Mouse (Mus musculus) spleen, adult 2 months (tissue): ENCODE measurements around the gene Rnasel. TPM values are rescaled to one million over a fixed set of nuclear protein-coding genes. Genes with fewer than 3 reads are reported as not detected.

ENCODE experiments used
- DNase-seq, 2 experiments: peaks; one replicate each; pipeline versions ENCODE4 v3.0.0 to v3.0.0-alpha.2; 2012 to 2021; ENCODE audit warnings: low spot score in 2 of 2, low read depth in 1 of 2
- H3K27ac ChIP-seq: fragments of 200-500 bp; 2 replicates; pipeline ENCODE4 v1.5.1; 2012; ENCODE audit warnings: low read length, inconsistent platforms; ENCODE audit not compliant: insufficient read depth
- H3K27me3 ChIP-seq: fragments of 200-500 bp; 2 replicates; pipeline ENCODE4 v1.6.1; 2012; ENCODE audit warnings: mild to moderate bottlenecking, moderate library complexity, low read length, inconsistent platforms; ENCODE audit not compliant: control insufficient read depth, insufficient read depth
- H3K36me3 ChIP-seq: fragments of 200-500 bp; 2 replicates; pipeline ENCODE4 v1.6.1; 2012; ENCODE audit warnings: mild to moderate bottlenecking, low read length, inconsistent platforms; ENCODE audit not compliant: control insufficient read depth, insufficient read depth
- H3K4me1 ChIP-seq: fragments of 200-500 bp; 2 replicates; pipeline ENCODE4 v1.6.1; 2011; ENCODE audit warnings: inconsistent platforms; ENCODE audit not compliant: control insufficient read depth, insufficient read depth, insufficient read length
- H3K4me3 ChIP-seq: fragments of 200-500 bp; 2 replicates; pipeline ENCODE4 v1.5.1; 2011; ENCODE audit warnings: mild to moderate bottlenecking, inconsistent platforms; ENCODE audit not compliant: insufficient read depth, insufficient read length; ENCODE audit errors: extremely low read depth
- CTCF ChIP-seq: fragments of 200-500 bp; IDR thresholded peaks from 2 replicates; pipeline ENCODE4 v1.5.1; 2011; ENCODE audit warnings: mild to moderate bottlenecking, inconsistent platforms; ENCODE audit not compliant: insufficient read depth, insufficient read length, insufficient replicate concordance; ENCODE audit errors: extremely low read depth
- POLR2A ChIP-seq: fragments of 200-500 bp; IDR thresholded peaks from 2 replicates; pipeline ENCODE4 v1.6.1; 2011; ENCODE audit warnings: low read depth, low read length, inconsistent platforms
- WGBS: fragments of 180-500 bp; shearing (Covaris S2); methylation state at CpG from one replicate; pipeline ENCODE4 v1.1.7; 2018; 5-methylcytosine and 5-hydroxymethylcytosine counted together
- polyA plus RNA-seq: library from polyadenylated mRNA; depleted of rRNA; stranded (reverse); fragments of >200 nt; gene quantifications from 2 replicates; pipeline ENCODE4 v1.2.3, GENCODE M21; 2012

The Rnasel gene
- polyA plus RNA-seq, 1 experiment: 7.0 TPM

DNA sequence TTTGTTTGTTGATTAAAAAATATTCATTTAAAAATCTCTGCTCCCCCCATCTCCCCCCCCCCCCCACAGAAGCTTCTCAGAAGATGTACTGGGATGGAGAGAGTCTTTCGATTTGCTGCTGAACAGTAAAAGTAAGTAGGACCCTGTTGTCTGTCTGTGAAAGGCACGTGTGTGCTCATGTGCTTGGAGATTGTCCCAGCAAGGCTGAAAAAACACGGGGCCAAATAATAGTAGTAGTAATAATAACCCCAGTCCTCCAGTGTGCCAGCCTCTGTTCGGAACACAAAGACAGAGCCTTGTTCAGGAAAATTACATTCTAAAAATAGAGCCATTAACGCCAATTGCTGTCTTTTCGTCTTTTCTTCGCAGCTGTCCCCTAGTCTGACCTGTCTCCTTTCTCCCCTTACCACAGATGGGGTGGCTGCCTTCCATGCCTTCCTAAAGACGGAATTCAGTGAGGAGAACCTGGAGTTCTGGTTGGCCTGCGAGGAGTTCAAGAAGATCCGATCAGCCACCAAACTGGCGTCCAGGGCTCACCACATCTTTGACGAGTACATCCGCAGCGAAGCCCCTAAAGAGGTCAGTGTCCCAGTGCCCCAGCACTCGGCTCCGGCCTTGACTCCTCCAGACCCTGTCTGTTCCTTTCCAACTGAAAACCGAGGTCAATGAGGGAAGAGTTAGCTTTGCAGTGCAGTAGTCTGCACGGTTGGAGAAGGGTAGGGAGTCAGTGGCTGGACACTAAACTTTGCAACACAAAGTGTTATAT is 7.5 kb upstream of the Rnasel start:
- Histone ChIP-seq H3K27ac (no peak overlapping the region), H3K4me3 (no peak overlapping the region), H3K36me3 (no peaks in the 10 kb centered on the region), H3K4me1 (no peaks in the 10 kb centered on the region; the same call in 1 of the 2 replicates), H3K27me3 (peaks cover 5% of the 10 kb centered on the region)
- no peak for TF ChIP-seq POLR2A
- no peak for TF ChIP-seq CTCF
- DNase-seq: no peak
- 81% methylated on average over 18 of the region's 18 CpGs for WGBS

DNA sequence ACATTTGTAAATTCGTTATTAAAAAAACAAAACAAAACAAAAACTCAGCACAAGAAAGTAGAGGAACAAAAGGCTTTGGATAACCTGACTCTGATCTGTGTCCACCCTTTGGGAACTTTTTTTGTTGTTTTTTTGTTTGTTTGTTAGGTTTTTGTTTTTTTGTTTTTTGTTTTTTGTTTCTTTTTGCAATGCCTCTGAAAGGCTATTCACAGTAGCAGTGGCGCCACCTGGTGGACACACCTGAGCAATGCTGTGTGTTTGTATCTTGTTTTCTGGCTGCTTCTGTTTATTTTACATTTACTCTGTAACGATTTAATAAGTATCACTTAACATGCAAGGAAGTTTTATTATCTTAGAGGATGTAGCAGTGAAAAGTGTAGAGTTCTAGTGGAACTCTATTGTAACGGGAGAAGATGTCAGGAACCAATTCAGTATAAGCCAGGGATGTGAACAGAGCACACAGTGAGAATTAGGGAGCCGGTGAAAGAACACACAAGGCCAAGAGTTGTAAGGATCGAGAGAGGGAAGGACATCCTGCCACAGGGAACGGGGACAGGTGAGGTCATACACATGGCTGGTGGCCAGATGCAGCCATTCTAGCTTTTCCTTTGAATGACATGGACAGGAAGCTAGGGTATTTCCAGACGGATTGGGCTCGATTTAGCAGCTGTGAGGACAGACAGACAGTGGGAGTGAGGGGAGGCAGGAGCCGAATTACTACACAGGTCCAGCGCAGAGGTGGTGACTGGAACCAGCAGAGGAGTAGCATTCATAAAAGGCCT is 6.7 kb upstream of the Rnasel start:
- 45% methylated on average over 11 of the region's 11 CpGs for WGBS
- Histone ChIP-seq H3K27ac (no peak overlapping the region), H3K27me3 (peaks cover 5% of the 10 kb centered on the region), H3K4me1 (no peaks in the 10 kb centered on the region; the same call in 1 of the 2 replicates), H3K36me3 (no peaks in the 10 kb centered on the region), H3K4me3 (no peak overlapping the region)
- TF ChIP-seq POLR2A (no peak), CTCF (peak; percentile 65; the same call in 1 of the 2 replicates)
- peak in 1 of 2 experiments; percentile 60 for DNase-seq

DNA sequence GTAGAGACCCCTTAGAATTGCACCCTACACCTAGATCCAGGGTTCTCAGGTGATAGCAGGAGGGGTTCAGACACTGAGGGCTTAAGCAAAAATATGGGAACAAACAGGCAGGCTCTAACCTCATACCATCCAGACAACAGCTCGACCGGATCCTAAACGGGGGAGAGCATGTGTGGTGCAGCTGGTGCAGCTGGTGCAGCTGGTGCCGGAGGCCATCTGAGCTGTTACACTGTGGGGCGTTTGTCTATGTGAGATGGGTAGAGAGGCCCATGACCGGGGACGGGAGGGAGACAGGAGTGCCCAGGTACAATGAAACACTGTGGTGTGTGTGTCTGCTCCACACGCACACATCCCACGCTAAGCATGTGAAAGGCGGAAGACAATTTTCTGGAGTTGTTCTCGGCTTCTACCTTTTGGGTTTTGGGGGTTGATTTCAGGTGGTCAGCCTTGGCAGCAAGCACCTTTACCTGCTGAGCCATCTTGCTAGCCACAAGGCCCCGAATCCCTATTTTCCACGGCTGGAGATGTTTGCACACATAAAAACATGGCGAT is 3.0 kb upstream of the Rnasel start:
- DNase-seq: no peak
- no peak overlapping the region for H3K4me3 ChIP-seq
- TF ChIP-seq POLR2A (no peak), CTCF (no peak)
- no peak overlapping the region for H3K27ac ChIP-seq
- WGBS: 70% methylated on average over 14 of the region's 14 CpGs
- H3K27me3 ChIP-seq: no peaks in the 10 kb centered on the region; the same call in 1 of the 2 replicates
- no peaks in the 10 kb centered on the region for H3K36me3 ChIP-seq
- no peaks in the 10 kb centered on the region; the same call in 1 of the 2 replicates for H3K4me1 ChIP-seq

DNA sequence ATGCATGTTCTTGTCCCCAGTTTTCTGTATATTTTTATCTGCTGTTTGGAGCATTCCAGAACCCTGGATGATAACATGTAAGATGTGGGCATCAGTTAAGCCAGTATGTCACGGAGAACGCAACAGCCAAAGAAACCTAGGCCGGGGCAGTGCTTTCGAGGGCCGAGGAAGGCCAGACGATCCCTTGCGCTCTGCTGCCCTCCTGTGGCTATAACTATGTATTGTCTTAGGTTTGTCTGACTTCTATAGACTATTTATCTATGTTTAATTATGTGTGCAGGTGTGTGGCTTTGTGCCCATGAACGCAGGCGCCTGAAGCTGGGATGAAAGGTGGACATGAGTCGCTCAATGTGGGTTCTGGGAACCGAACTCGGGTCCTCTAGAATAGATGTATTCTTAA is 2.5 kb upstream of the Rnasel start:
- WGBS: 5% methylated on average over 12 of the region's 12 CpGs
- no peak overlapping the region for H3K27ac ChIP-seq
- TF ChIP-seq POLR2A: no peak
- TF ChIP-seq CTCF: peak; percentile 87
- peak; percentile 40 to 70 for DNase-seq
- no peak overlapping the region for H3K4me3 ChIP-seq
- H3K36me3 ChIP-seq: no peaks in the 10 kb centered on the region
- H3K4me1 ChIP-seq: no peaks in the 10 kb centered on the region; the same call in 1 of the 2 replicates
- H3K27me3 ChIP-seq: no peaks in the 10 kb centered on the region

DNA sequence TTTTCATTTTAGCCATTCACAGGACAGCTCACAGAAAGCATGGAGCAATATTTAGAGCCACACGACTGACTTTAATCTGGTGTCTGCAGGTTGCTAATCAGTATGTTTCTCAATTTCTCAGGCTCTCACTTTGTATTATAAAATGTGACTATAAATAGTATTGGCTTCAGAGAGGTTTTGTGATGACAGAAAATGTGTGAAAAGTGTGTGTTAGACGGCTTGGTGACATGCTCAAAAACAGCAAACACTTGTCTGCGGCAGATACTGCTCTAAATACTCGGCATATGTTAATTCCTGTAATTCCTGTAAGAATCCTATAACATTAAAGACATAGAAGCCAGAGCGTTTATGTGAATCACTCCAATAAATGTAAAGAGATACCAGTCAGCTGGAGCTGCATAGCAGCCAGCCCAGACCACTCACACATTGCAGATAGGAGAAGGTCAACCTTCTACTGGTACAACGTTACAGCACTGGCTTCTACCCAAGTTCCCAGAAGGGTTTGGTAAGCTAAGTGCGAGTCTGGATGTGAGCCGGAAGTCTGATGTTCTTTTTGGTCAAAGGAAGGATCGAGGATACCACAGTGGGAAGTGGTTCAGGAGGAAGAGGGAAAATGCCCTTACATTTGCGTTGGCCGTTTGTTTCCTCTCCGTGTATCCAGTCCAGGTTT is 1.2 kb upstream of the Rnasel start:
- Histone ChIP-seq H3K27ac (no peak overlapping the region), H3K36me3 (no peaks in the 10 kb centered on the region), H3K4me3 (no peak overlapping the region; the same call in 1 of the 2 replicates), H3K27me3 (no peaks in the 10 kb centered on the region), H3K4me1 (peaks cover 2% of the 10 kb centered on the region; the same call in 1 of the 2 replicates)
- WGBS: 41% methylated on average over 12 of the region's 12 CpGs
- DNase-seq: no peak
- TF ChIP-seq POLR2A (no peak), CTCF (no peak)

DNA sequence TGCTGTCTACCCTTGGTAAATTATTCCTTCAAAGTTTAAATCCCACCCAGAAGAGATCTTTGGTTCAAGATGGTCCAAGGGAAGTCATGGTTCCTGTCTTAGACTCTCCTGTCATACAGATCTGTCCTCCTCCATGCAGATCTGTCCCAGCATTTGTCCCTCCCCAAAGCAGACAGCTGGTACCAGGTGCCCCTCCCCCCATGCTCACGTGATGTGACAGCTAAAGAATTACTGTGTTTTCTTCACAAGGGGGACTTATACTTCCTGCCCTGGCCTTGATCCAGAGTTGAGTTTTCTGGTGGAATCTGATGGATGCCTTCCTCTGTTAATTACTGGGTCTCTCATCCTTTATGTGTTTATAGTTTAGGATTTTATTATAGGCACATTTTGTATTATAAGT is 677 bp upstream of the Rnasel start:
- Histone ChIP-seq H3K27ac (no peak overlapping the region), H3K27me3 (no peaks in the 10 kb centered on the region), H3K4me3 (no peak overlapping the region; the same call in 1 of the 2 replicates), H3K4me1 (peaks cover 2% of the 10 kb centered on the region; the same call in 1 of the 2 replicates), H3K36me3 (no peaks in the 10 kb centered on the region)
- 0% methylated on average over 1 of the region's 1 CpGs for WGBS
- TF ChIP-seq POLR2A (no peak), CTCF (no peak)
- peak; percentile 33 to 56 for DNase-seq
